Mouse (Mus musculus): ENCODE results near the gene Cdk14.

GRCm38 (mm10) chr5:4851934-4852710, 568.0 kb downstream of the Cdk14 start:
- TF ChIP-seq EP300 (IDR thresholded peaks at IDR 0.05; ENCODE audit: insufficient read depth, low read depth, low read length) (no peak), CTCF (IDR thresholded peaks at IDR 0.05; ENCODE audit: low read depth, low read length) (no peak)
